Mouse (Mus musculus): ENCODE measurements around the gene Rell1. TPM values are rescaled to one million over a fixed set of nuclear protein-coding genes. Genes with fewer than 3 reads are reported as not detected.

The Rell1 gene
- polyA plus RNA-seq, 1 experiment from 2014 or later = 16.6 TPM

GRCm38 (mm10) chr5:63952039-63952438 is 16.7 kb downstream of the Rell1 start:
- ATAC-seq (ENCODE audit: insufficient read depth) (no peak), DNase-seq (no peak)
- H3K4me2 ChIP-seq = no peak overlapping the region
- H3K9ac ChIP-seq = no peak overlapping the region
- peaks cover 9% of the 10 kb centered on the region; the same call in 1 of the 2 replicates for H3K4me1 ChIP-seq (ENCODE audit: insufficient read depth)
- no peaks in the 10 kb centered on the region for H3K9me3 ChIP-seq (ENCODE audit: low read depth, low read length)
- H3K36me3 ChIP-seq (ENCODE audit: insufficient read depth) = no peaks in the 10 kb centered on the region
- no peaks in the 10 kb centered on the region for H3K27me3 ChIP-seq (ENCODE audit: insufficient read depth, low read length)
- WGBS = 66% methylated on average over 6 of the region's 6 CpGs
- TF ChIP-seq CTCF (IDR thresholded peaks at IDR 0.05; ENCODE audit: low read depth) = no peak
- no peak overlapping the region for H3K4me3 ChIP-seq (ENCODE audit: low read depth, low read length)
- H3K27ac ChIP-seq (ENCODE audit: low read depth) = no peak overlapping the region

DNA sequence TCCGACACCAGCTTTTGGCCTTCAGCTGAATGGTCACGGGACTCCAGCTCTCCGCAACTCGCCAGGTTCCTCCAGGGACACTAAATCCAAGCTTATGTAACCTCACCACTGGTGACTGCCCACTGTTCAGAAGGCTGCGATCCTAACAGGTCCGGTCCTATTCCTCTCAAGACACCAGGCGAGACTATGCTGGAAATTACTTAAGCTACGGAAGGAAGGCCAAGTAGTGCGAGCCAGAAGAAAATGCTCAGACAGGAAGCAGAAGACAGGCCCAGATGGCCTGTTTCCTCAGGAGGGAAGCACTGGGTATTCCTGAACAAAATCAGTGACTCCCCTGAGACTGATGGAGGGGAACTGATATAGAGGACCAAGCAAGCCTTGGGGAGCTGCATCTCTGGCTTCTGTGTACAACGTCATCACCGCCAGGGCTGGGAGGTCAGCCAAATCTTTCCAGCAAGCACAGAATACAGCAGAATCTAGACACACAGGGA is 17.2 kb downstream of the Rell1 start:
- H3K4me2 ChIP-seq = no peak overlapping the region
- H3K4me3 ChIP-seq (ENCODE audit: low read depth, low read length) = no peak overlapping the region
- no peaks in the 10 kb centered on the region for H3K27me3 ChIP-seq (ENCODE audit: insufficient read depth, low read length)
- H3K27ac ChIP-seq (ENCODE audit: low read depth) = no peak overlapping the region
- H3K4me1 ChIP-seq (ENCODE audit: insufficient read depth) = peaks cover 9% of the 10 kb centered on the region; the same call in 1 of the 2 replicates
- H3K9ac ChIP-seq = no peak overlapping the region
- TF ChIP-seq CTCF (IDR thresholded peaks at IDR 0.05; ENCODE audit: low read depth) = no peak
- WGBS = 67% methylated on average over 11 of the region's 11 CpGs
- no peaks in the 10 kb centered on the region for H3K9me3 ChIP-seq (ENCODE audit: low read depth, low read length)
- ATAC-seq (ENCODE audit: insufficient read depth) (peak; percentile 39; the same call in 1 of the 2 replicates), DNase-seq (peak; percentile 66)
- no peaks in the 10 kb centered on the region for H3K36me3 ChIP-seq (ENCODE audit: insufficient read depth)

- no peak for TF ChIP-seq CTCF (IDR thresholded peaks at IDR 0.05; ENCODE audit: low read depth)
- no peak overlapping the region for H3K4me2 ChIP-seq
- no peaks in the 10 kb centered on the region for H3K27me3 ChIP-seq (ENCODE audit: insufficient read depth, low read length)
- ATAC-seq (ENCODE audit: insufficient read depth) = no peak
- no peaks in the 10 kb centered on the region for H3K36me3 ChIP-seq (ENCODE audit: insufficient read depth)
- peak; percentile 71 for DNase-seq
- H3K9me3 ChIP-seq (ENCODE audit: low read depth, low read length) = no peaks in the 10 kb centered on the region
- H3K9ac ChIP-seq = no peak overlapping the region
- H3K4me3 ChIP-seq (ENCODE audit: low read depth, low read length) = no peak overlapping the region
- H3K27ac ChIP-seq (ENCODE audit: low read depth) = peak overlapping the region; percentile 48; the same call in 1 of the 2 replicates
- H3K4me1 ChIP-seq (ENCODE audit: insufficient read depth) = peaks cover 9% of the 10 kb centered on the region; the same call in 1 of the 2 replicates
- 15% methylated on average over 3 of the region's 3 CpGs for WGBS
Measured at GRCm38 (mm10) chr5:63949195-63949594, 19.5 kb downstream of the Rell1 start.

DNA sequence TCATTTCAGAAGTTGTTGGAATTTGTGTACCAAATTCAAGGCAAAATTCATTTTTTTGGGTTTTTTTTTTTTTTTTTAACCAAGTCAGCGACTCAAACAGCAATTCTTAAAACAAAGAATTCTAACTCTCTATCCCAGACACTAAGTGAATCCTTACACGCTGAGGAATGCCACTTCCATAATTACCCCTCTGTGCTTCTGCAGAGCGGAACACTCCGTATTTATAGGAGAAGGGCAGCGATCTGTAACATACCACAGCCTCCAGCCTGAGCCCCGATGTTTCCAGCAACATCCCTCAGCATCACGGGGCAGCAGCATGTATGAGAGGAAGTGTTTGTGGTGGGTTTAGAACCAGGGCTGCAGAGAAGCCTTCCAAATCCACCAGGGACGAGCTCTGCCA is 21.2 kb downstream of the Rell1 start:
- Histone ChIP-seq H3K9me3 (ENCODE audit: low read depth, low read length) (no peaks in the 10 kb centered on the region), H3K4me3 (ENCODE audit: low read depth, low read length) (no peak overlapping the region), H3K4me2 (no peak overlapping the region), H3K27me3 (ENCODE audit: insufficient read depth, low read length) (no peaks in the 10 kb centered on the region), H3K4me1 (ENCODE audit: insufficient read depth) (peaks cover 9% of the 10 kb centered on the region; the same call in 1 of the 2 replicates), H3K9ac (no peak overlapping the region), H3K36me3 (ENCODE audit: insufficient read depth) (no peaks in the 10 kb centered on the region), H3K27ac (ENCODE audit: low read depth) (no peak overlapping the region)
- DNase-seq (no peak), ATAC-seq (ENCODE audit: insufficient read depth) (no peak)
- TF ChIP-seq CTCF (IDR thresholded peaks at IDR 0.05; ENCODE audit: low read depth) = no peak
- WGBS = 88% methylated on average over 8 of the region's 8 CpGs

DNA sequence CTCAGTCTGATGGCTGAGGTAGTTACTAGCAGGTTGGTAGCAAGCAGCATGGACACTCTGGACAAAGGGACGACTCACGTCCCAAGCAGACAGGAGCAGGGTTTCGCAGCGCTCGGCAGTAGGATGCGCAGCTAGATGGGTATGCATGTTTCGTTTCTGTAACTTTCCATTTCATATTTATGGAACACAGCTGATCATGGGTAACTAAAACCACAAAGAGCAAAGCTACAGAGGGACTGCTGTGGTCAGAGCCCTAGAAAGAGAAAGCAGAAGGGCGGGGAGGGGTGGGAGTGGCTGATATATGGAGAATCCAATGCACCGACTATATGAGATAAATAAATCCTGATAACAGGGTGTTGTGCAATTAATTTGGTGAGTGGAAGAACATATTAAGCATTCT is 25.4 kb downstream of the Rell1 start:
- TF ChIP-seq CTCF (IDR thresholded peaks at IDR 0.05; ENCODE audit: low read depth) = no peak
- H3K4me1 ChIP-seq (ENCODE audit: insufficient read depth) = no peaks in the 10 kb centered on the region
- H3K27ac ChIP-seq (ENCODE audit: low read depth) = no peak overlapping the region
- no peak overlapping the region for H3K4me3 ChIP-seq (ENCODE audit: low read depth, low read length)
- no peak overlapping the region for H3K9ac ChIP-seq
- no peak for DNase-seq
- 83% methylated on average over 9 of the region's 9 CpGs for WGBS
- H3K27me3 ChIP-seq (ENCODE audit: insufficient read depth, low read length) = no peaks in the 10 kb centered on the region
- H3K4me2 ChIP-seq = no peak overlapping the region
- ATAC-seq (ENCODE audit: insufficient read depth) = no peak
- no peaks in the 10 kb centered on the region for H3K9me3 ChIP-seq (ENCODE audit: low read depth, low read length)
- no peaks in the 10 kb centered on the region for H3K36me3 ChIP-seq (ENCODE audit: insufficient read depth)

DNA sequence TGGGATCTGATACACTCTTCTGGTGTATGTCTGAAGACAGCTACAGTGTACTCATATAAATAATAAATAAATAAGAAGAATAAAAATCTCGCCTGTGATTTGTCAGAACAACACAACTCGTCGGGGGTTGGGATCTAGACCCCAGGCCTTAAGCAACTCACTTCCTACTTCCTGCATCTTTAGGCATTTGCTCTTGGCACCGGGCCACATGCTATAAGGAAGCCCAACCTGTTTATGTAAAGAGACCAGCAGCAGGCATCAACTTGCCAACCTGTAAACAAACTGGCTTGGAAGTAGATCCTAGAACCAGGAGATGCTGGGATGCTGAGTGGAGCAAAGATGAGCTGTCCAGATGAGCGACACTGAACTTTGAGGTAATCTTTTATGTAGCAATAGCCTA is 26.8 kb downstream of the Rell1 start:
- 0 out of 2 replicates have a peak, but pooled peaks cover 2% of the 10 kb centered on the region for H3K36me3 ChIP-seq (ENCODE audit: insufficient read depth)
- no peaks in the 10 kb centered on the region for H3K27me3 ChIP-seq (ENCODE audit: insufficient read depth, low read length)
- H3K4me1 ChIP-seq (ENCODE audit: insufficient read depth) = no peaks in the 10 kb centered on the region
- 0 out of 2 replicates have a peak, but pooled peaks have one; percentile 41 for ATAC-seq (ENCODE audit: insufficient read depth)
- no peak overlapping the region for H3K4me2 ChIP-seq
- H3K9ac ChIP-seq = no peak overlapping the region
- H3K9me3 ChIP-seq (ENCODE audit: low read depth, low read length) = no peaks in the 10 kb centered on the region
- no peak overlapping the region for H3K27ac ChIP-seq (ENCODE audit: low read depth)
- H3K4me3 ChIP-seq (ENCODE audit: low read depth, low read length) = no peak overlapping the region
- no peak for TF ChIP-seq CTCF (IDR thresholded peaks at IDR 0.05; ENCODE audit: low read depth)
- DNase-seq = peak; percentile 59
- WGBS = 44% methylated on average over 5 of the region's 5 CpGs

DNA sequence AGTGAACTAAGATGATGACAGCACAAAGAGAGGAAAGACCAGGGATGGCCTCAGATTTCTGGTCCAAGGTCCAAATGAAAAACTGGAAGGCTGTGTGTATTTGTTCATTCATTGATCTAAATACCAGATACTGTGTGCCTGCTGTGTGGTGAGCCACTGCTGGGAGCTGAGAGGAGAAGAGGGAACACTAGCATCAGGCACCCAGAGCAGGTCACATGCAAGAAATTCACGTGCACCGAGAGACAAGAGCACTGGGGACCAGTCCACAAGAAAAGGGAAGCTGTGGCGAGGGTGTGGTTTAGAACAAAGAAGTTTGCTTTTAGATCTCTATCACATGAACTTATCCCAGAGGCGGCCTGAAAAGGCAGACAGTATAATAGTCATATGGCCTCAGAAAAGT is 30.1 kb downstream of the Rell1 start:
- Histone ChIP-seq H3K36me3 (ENCODE audit: insufficient read depth) (peaks cover 19% of the 10 kb centered on the region), H3K27ac (ENCODE audit: low read depth) (no peak overlapping the region), H3K27me3 (ENCODE audit: insufficient read depth, low read length) (no peaks in the 10 kb centered on the region), H3K4me1 (ENCODE audit: insufficient read depth) (no peaks in the 10 kb centered on the region), H3K4me3 (ENCODE audit: low read depth, low read length) (no peak overlapping the region), H3K4me2 (no peak overlapping the region), H3K9ac (no peak overlapping the region), H3K9me3 (ENCODE audit: low read depth, low read length) (no peaks in the 10 kb centered on the region)
- WGBS = 69% methylated on average over 4 of the region's 4 CpGs
- no peak for TF ChIP-seq CTCF (IDR thresholded peaks at IDR 0.05; ENCODE audit: low read depth)
- DNase-seq = no peak
- no peak for ATAC-seq (ENCODE audit: insufficient read depth)
